Mouse (Mus musculus) heart, postnatal 0 days (tissue): ENCODE measurements around the gene Ssh2.

Experiments used
- CTCF ChIP-seq: IDR thresholded peaks from 2 replicates; pipeline ENCODE4 v1.5.1; 2016; ENCODE audit warnings: antibody characterized with exemption, control low read depth, low read depth
- EP300 ChIP-seq: IDR thresholded peaks from 2 replicates; pipeline ENCODE4 v1.6.1; 2016; ENCODE audit warnings: antibody characterized with exemption, low read depth

GRCm38 (mm10) chr11:77395539-77395938 lies 179.5 kb downstream of the Ssh2 start:
- TF ChIP-seq CTCF = no peak
- no peak for TF ChIP-seq EP300
